Mouse (Mus musculus) myocyte (in vitro differentiated cells): ENCODE measurements around the gene Trmt1. TPM values are rescaled to one million over a fixed set of nuclear protein-coding genes. Genes with fewer than 3 reads are reported as not detected.

ENCODE experiments used
- H3K27me3 ChIP-seq: one replicate; pipeline ENCODE4 v1.6.1; 2011; ENCODE audit not compliant: control insufficient read depth, insufficient read depth, insufficient read length
- H3K36me3 ChIP-seq: one replicate; pipeline ENCODE4 v1.6.1; 2011; ENCODE audit not compliant: control insufficient read depth, insufficient read depth
- H3K4me2 ChIP-seq: one replicate; pipeline ENCODE4 v1.6.1; 2011; ENCODE audit warnings: low read depth, control low read depth
- H3K4me3 ChIP-seq: one replicate; pipeline ENCODE4 v1.5.1; 2011; ENCODE audit warnings: mild to moderate bottlenecking, control low read depth, moderate library complexity
- H3K79me2 ChIP-seq: one replicate; pipeline ENCODE4 v1.6.1; 2011; ENCODE audit not compliant: control insufficient read depth, insufficient read depth
- H3ac ChIP-seq: one replicate; pipeline ENCODE4 v1.6.1; 2011; ENCODE audit not compliant: control insufficient read depth, insufficient read length
- CEBPB ChIP-seq: IDR thresholded peaks from 2 replicates; pipeline ENCODE4 v1.6.1; 2011; ENCODE audit warnings: mild to moderate bottlenecking, moderate library complexity; ENCODE audit not compliant: poor library complexity, insufficient read depth, severe bottlenecking
- E2F4 ChIP-seq: IDR thresholded peaks from one replicate; pipeline ENCODE4 v1.6.1; 2011; ENCODE audit warnings: mild to moderate bottlenecking, control low read depth, moderate library complexity; ENCODE audit not compliant: insufficient read depth
- MAX ChIP-seq: IDR thresholded peaks from one replicate; pipeline ENCODE4 v1.6.1; 2011; ENCODE audit warnings: low read depth, mild to moderate bottlenecking, control low read depth
- MYOD1 ChIP-seq, 3 experiments: IDR thresholded peaks; one replicate each; pipeline ENCODE4 v1.6.1; 2011; ENCODE audit warnings: control low read depth in 2 of 3, low read depth in 2 of 3, mild to moderate bottlenecking in 2 of 3, moderate library complexity in 1 of 3; ENCODE audit not compliant: insufficient read length in 2 of 3, control insufficient read depth in 1 of 3
- MYOG ChIP-seq, 3 experiments: IDR thresholded peaks; one replicate each; pipeline ENCODE4 v1.6.1; 2011; ENCODE audit warnings: control low read depth in 2 of 3, low read depth in 2 of 3, mild to moderate bottlenecking in 2 of 3; ENCODE audit not compliant: insufficient read length in 2 of 3, control insufficient read depth in 1 of 3, insufficient read depth in 1 of 3
- POLR2A ChIP-seq: IDR thresholded peaks from one replicate; pipeline ENCODE4 v1.6.1; 2011; ENCODE audit warnings: low read depth, mild to moderate bottlenecking, control low read depth, moderate library complexity; ENCODE audit not compliant: insufficient read length
- POLR2AphosphoS2 ChIP-seq: IDR thresholded peaks from one replicate; pipeline ENCODE4 v1.6.1; 2011; ENCODE audit warnings: low read depth, control low read depth; ENCODE audit not compliant: insufficient read length
- REST ChIP-seq: IDR thresholded peaks from one replicate; pipeline ENCODE4 v1.6.1; 2011; ENCODE audit warnings: mild to moderate bottlenecking, control low read depth, moderate library complexity; ENCODE audit not compliant: insufficient read depth, insufficient read length
- SRF ChIP-seq: IDR thresholded peaks from one replicate; pipeline ENCODE4 v1.6.1; 2011; ENCODE audit warnings: low read depth; ENCODE audit not compliant: control insufficient read depth, insufficient read length
- TCF12 ChIP-seq: IDR thresholded peaks from one replicate; pipeline ENCODE4 v1.6.1; 2011; ENCODE audit warnings: mild to moderate bottlenecking, control low read depth; ENCODE audit not compliant: poor library complexity, insufficient read depth, severe bottlenecking
- TCF3 ChIP-seq: IDR thresholded peaks from one replicate; pipeline ENCODE4 v1.6.1; 2011; ENCODE audit warnings: low read depth, control low read depth; ENCODE audit not compliant: insufficient read length
- USF1 ChIP-seq: IDR thresholded peaks from one replicate; pipeline ENCODE4 v1.6.1; 2011; ENCODE audit warnings: low read depth, mild to moderate bottlenecking, control low read depth, moderate library complexity
- polyA plus RNA-seq: library from polyadenylated mRNA; unstranded; fragments of >200 nt; fragmentation: generic; extraction: Trizol; gene quantifications from one replicate; pipeline ENCODE4 v1.2.1, GENCODE M21; 2012; ENCODE audit warnings: missing spikeins

The Trmt1 gene
- polyA plus RNA-seq, 1 experiment = 94.4 TPM

GRCm38 (mm10) chr8:84733959-84734358 is 47.9 kb downstream of the Trmt1 start:
- Histone ChIP-seq H3ac (no peak overlapping the region), H3K36me3 (no peaks in the 10 kb centered on the region), H3K27me3 (no peaks in the 10 kb centered on the region), H3K4me2 (no peak overlapping the region), H3K4me3 (no peak overlapping the region), H3K79me2 (peaks cover 38% of the 10 kb centered on the region)
- TF ChIP-seq CEBPB = no peak
- TF ChIP-seq E2F4 = no peak
- TF ChIP-seq TCF12 = no peak
- TF ChIP-seq POLR2A = no peak
- TF ChIP-seq REST = no peak
- TF ChIP-seq MAX = no peak
- no peak for TF ChIP-seq USF1
- TF ChIP-seq MYOD1 (IDR thresholded peaks at IDR 0.05; ENCODE audit: control insufficient read depth in 1 of 3, insufficient read length in 2 of 3, low read depth in 2 of 3) = no peak
- TF ChIP-seq TCF3 = no peak
- no peak for TF ChIP-seq MYOG (IDR thresholded peaks at IDR 0.05; ENCODE audit: control insufficient read depth in 1 of 3, insufficient read depth in 1 of 3, insufficient read length in 2 of 3, low read depth in 2 of 3)
- no peak for TF ChIP-seq SRF
- TF ChIP-seq POLR2AphosphoS2 = no peak

DNA sequence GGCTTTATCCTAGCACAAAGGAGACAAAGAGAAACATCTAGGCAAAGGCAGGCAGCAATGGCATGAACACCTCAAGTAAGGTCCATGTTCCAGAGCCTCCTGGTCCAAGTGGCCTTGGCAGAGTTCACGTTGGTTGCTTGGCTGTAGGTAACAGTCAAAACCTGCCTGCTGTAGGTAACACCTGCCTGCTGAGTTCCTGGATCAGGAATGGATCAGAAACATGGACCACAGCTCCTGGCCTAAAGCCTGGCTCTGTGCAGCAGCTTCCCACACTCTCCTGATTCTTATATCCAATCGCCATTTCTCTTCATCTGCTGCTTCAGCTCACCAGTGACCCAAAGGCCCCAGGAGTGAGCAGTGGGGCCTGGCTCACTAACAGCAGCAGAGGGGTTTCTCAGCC is 48.6 kb downstream of the Trmt1 start:
- H3K4me3 ChIP-seq = no peak overlapping the region
- H3K79me2 ChIP-seq = peaks cover 38% of the 10 kb centered on the region
- TF ChIP-seq MYOG (IDR thresholded peaks at IDR 0.05; ENCODE audit: control insufficient read depth in 1 of 3, insufficient read depth in 1 of 3, insufficient read length in 2 of 3, low read depth in 2 of 3) = no peak
- TF ChIP-seq TCF12 = no peak
- peak overlapping the region; percentile 52 for H3K4me2 ChIP-seq
- H3K27me3 ChIP-seq = no peaks in the 10 kb centered on the region
- no peak overlapping the region for H3ac ChIP-seq
- no peaks in the 10 kb centered on the region for H3K36me3 ChIP-seq

DNA sequence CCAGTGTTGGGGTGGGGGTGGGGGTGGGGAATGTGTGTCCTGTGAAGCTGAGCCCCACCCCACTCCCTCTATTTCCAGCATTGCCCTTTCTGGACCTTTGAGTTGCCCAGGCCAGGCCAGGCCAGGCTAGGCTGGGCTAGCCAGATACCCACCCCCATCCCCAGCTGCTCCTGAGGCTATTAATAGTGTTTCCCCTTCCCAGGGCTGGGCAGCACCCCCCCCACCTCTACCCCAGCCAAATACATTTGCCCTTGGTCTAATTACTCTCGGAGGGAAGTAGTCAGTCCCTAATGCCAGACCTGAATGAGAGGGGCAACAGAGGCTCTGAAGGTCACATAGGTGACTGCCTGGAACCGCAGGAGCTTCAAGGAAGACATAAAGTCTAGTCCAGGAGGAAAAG is 49.5 kb downstream of the Trmt1 start:
- Histone ChIP-seq H3K36me3 (no peaks in the 10 kb centered on the region), H3K4me2 (peak overlapping the region; percentile 51), H3K4me3 (no peak overlapping the region), H3K27me3 (no peaks in the 10 kb centered on the region), H3K79me2 (peaks cover 38% of the 10 kb centered on the region), H3ac (no peak overlapping the region)
- TF ChIP-seq POLR2AphosphoS2 = no peak
- TF ChIP-seq TCF12 = peak; percentile 31
- no peak for TF ChIP-seq E2F4
- TF ChIP-seq SRF = no peak
- no peak for TF ChIP-seq POLR2A
- peak; percentile 26 to 83 (median 46) for TF ChIP-seq MYOD1 (IDR thresholded peaks at IDR 0.05; ENCODE audit: control insufficient read depth in 1 of 3, insufficient read length in 2 of 3, low read depth in 2 of 3)
- no peak for TF ChIP-seq MAX
- TF ChIP-seq MYOG (IDR thresholded peaks at IDR 0.05; ENCODE audit: control insufficient read depth in 1 of 3, insufficient read depth in 1 of 3, insufficient read length in 2 of 3, low read depth in 2 of 3) = peak; percentile 70 to 86 (median 76)

- peaks cover 38% of the 10 kb centered on the region for H3K79me2 ChIP-seq
- no peaks in the 10 kb centered on the region for H3K27me3 ChIP-seq
- no peaks in the 10 kb centered on the region for H3K36me3 ChIP-seq
- no peak overlapping the region for H3ac ChIP-seq
- no peak for TF ChIP-seq MYOG (IDR thresholded peaks at IDR 0.05; ENCODE audit: control insufficient read depth in 1 of 3, insufficient read depth in 1 of 3, insufficient read length in 2 of 3, low read depth in 2 of 3)
- no peak for TF ChIP-seq POLR2A
- no peak for TF ChIP-seq REST
- TF ChIP-seq CEBPB = no peak
- no peak for TF ChIP-seq TCF12
- no peak for TF ChIP-seq MYOD1 (IDR thresholded peaks at IDR 0.05; ENCODE audit: control insufficient read depth in 1 of 3, insufficient read length in 2 of 3, low read depth in 2 of 3)
- no peak for TF ChIP-seq MAX
- no peak for TF ChIP-seq POLR2AphosphoS2
- TF ChIP-seq USF1 = no peak
- TF ChIP-seq E2F4 = no peak
- no peak for TF ChIP-seq TCF3
- TF ChIP-seq SRF = no peak
- H3K4me2 ChIP-seq = peak overlapping the region; percentile 15
- H3K4me3 ChIP-seq = no peak overlapping the region
Observed at GRCm38 (mm10) chr8:84736521-84736920, 50.4 kb downstream of the Trmt1 start.

- Histone ChIP-seq H3K4me2 (peak overlapping the region; percentile 36), H3K36me3 (no peaks in the 10 kb centered on the region), H3ac (no peak overlapping the region), H3K79me2 (peaks cover 31% of the 10 kb centered on the region), H3K27me3 (no peaks in the 10 kb centered on the region), H3K4me3 (no peak overlapping the region)
- TF ChIP-seq POLR2AphosphoS2 (peak; percentile 30), REST (no peak), USF1 (peak; percentile 40), SRF (no peak), MYOG (IDR thresholded peaks at IDR 0.05; ENCODE audit: control insufficient read depth in 1 of 3, insufficient read depth in 1 of 3, insufficient read length in 2 of 3, low read depth in 2 of 3) (peak in 1 of 3 experiments; percentile 48), E2F4 (no peak), TCF12 (no peak), MYOD1 (IDR thresholded peaks at IDR 0.05; ENCODE audit: control insufficient read depth in 1 of 3, insufficient read length in 2 of 3, low read depth in 2 of 3) (peak in 1 of 3 experiments; percentile 14), CEBPB (no peak), MAX (no peak), POLR2A (peak; percentile 42), TCF3 (no peak)
Observed at GRCm38 (mm10) chr8:84737608-84738007, 51.5 kb downstream of the Trmt1 start.
